Mouse (Mus musculus) spleen, embryonic (tissue): Measurements from ENCODE around the gene Hist1h4h.

Source experiments
- CTCF ChIA-PET: fragments of 350-600 bp; sonication (Branson Sonifier 250); formaldehyde crosslinking; loops from one replicate; lab custom pipeline; 2022; lab: Charles Lee

The Hist1h4h gene

GRCm38 (mm10) chr13:23530901-23531875 is at the start of gene Hist1h4h:
Gene Hist1h4h (plus strand): TSS chr13:23531050.
- CTCF ChIA-PET: no interaction called here

- CTCF ChIA-PET: no interaction called here
These were observed 47.7 kb upstream of the Hist1h4h start for GRCm38 (mm10) chr13:23483153-23483552.

GRCm38 (mm10) chr13:23485271-23485670 is 45.6 kb upstream of the Hist1h4h start:
- CTCF ChIA-PET: interaction anchor here (0.6 kb wide), 2 partner anchors 73 to 916 kb away, joined by 3 to 17 read pairs; no protein-coding TSS in a partner anchor

- CTCF ChIA-PET: no interaction called here
These were observed 42.2 kb upstream of the Hist1h4h start, which contains the start of gene Btn2a2 for GRCm38 (mm10) chr13:23488400-23489322. Gene Btn2a2 (minus strand): TSS chr13:23488857.

GRCm38 (mm10) chr13:23490863-23491262 is 40.0 kb upstream of the Hist1h4h start:
- CTCF ChIA-PET: no interaction called here

- CTCF ChIA-PET: no interaction called here
These were observed 39.6 kb upstream of the Hist1h4h start for GRCm38 (mm10) chr13:23491263-23491662.

GRCm38 (mm10) chr13:23491990-23492389 is 38.9 kb upstream of the Hist1h4h start:
- CTCF ChIA-PET: interaction anchor here (1.0 kb wide), 1 partner anchor 39 kb away, joined by 3 read pairs; no protein-coding TSS in a partner anchor

- CTCF ChIA-PET: no interaction called here
These were observed 35.3 kb upstream of the Hist1h4h start for GRCm38 (mm10) chr13:23495526-23495925.

- CTCF ChIA-PET: no interaction called here
These were observed 33.1 kb upstream of the Hist1h4h start for GRCm38 (mm10) chr13:23497656-23498321.

GRCm38 (mm10) chr13:23498653-23499052 is 32.2 kb upstream of the Hist1h4h start:
- CTCF ChIA-PET: no interaction called here

GRCm38 (mm10) chr13:23499943-23500342 is 30.9 kb upstream of the Hist1h4h start:
- CTCF ChIA-PET: interaction anchor here (0.6 to 0.7 kb wide), 2 partner anchors 175 to 1729 kb away, joined by 3 to 6 read pairs; no protein-coding TSS in a partner anchor

- CTCF ChIA-PET: no interaction called here
These were observed 30.2 kb upstream of the Hist1h4h start for GRCm38 (mm10) chr13:23500424-23501200.

- CTCF ChIA-PET: no interaction called here
These were observed 29.3 kb upstream of the Hist1h4h start for GRCm38 (mm10) chr13:23501511-23501910.

GRCm38 (mm10) chr13:23502031-23502567 is 28.8 kb upstream of the Hist1h4h start:
- CTCF ChIA-PET: interaction anchor here (0.7 kb wide), 1 partner anchor 1558 kb away, joined by 7 read pairs; no protein-coding TSS in a partner anchor

- CTCF ChIA-PET: interaction anchor here (0.7 kb wide), 1 partner anchor 1559 kb away, joined by 7 read pairs; no protein-coding TSS in a partner anchor
These were observed 27.9 kb upstream of the Hist1h4h start for GRCm38 (mm10) chr13:23502916-23503315.

- CTCF ChIA-PET: no interaction called here
These were observed 27.1 kb upstream of the Hist1h4h start for GRCm38 (mm10) chr13:23503797-23504196.

- CTCF ChIA-PET: no interaction called here
These were observed 25.0 kb upstream of the Hist1h4h start for GRCm38 (mm10) chr13:23505662-23506345.

GRCm38 (mm10) chr13:23506351-23506750 is 24.5 kb upstream of the Hist1h4h start:
- CTCF ChIA-PET: no interaction called here

GRCm38 (mm10) chr13:23506819-23507515 is 23.9 kb upstream of the Hist1h4h start:
- CTCF ChIA-PET: no interaction called here
